Mouse (Mus musculus) midbrain, embryonic 12.5 days (tissue): ENCODE data around the gene Usp37. TPM values are rescaled to one million over a fixed set of nuclear protein-coding genes. Genes with fewer than 3 reads are reported as not detected.

ENCODE experiments used
- ATAC-seq: fragments of 200-750 bp; cut with Nextera tagmentation; 2 replicates; pipeline ENCODE4 v1.8.0; 2017; ENCODE audit warnings: low read depth, moderate TSS enrichment, moderate library complexity; ENCODE audit not compliant: low FRiP score
- H3K27ac ChIP-seq: fragments of 300-500 bp; sonication (generic); replicated peaks from 2 replicates; pipeline ENCODE4 v1.5.1; 2016; ENCODE audit warnings: mild to moderate bottlenecking
- H3K27me3 ChIP-seq: fragments of 300-500 bp; sonication (generic); 2 replicates; pipeline ENCODE4 v1.6.1; 2016; ENCODE audit warnings: mild to moderate bottlenecking
- H3K36me3 ChIP-seq: fragments of 300-500 bp; sonication (generic); 2 replicates; pipeline ENCODE4 v1.6.1; 2016
- H3K4me1 ChIP-seq: fragments of 300-500 bp; sonication (generic); 2 replicates; pipeline ENCODE4 v1.6.1; 2016
- H3K4me2 ChIP-seq: fragments of 300-500 bp; sonication (generic); replicated peaks from 2 replicates; pipeline ENCODE4 v1.6.1; 2016; ENCODE audit warnings: mild to moderate bottlenecking, moderate library complexity
- H3K4me3 ChIP-seq: fragments of 300-500 bp; sonication (generic); 2 replicates; pipeline ENCODE4 v1.5.1; 2016; ENCODE audit warnings: mild to moderate bottlenecking
- H3K9ac ChIP-seq: fragments of 300-500 bp; sonication (generic); replicated peaks from 2 replicates; pipeline ENCODE4 v1.6.1; 2016; ENCODE audit warnings: mild to moderate bottlenecking, moderate library complexity
- H3K9me3 ChIP-seq: fragments of 300-500 bp; sonication (generic); 2 replicates; pipeline ENCODE4 v1.6.1; 2016; ENCODE audit warnings: mild to moderate bottlenecking
- WGBS: fragments of 180-500 bp; shearing (Covaris S2); methylation state at CpG from one replicate; pipeline ENCODE4 v1.1.7; 2016; 5-methylcytosine and 5-hydroxymethylcytosine counted together
- polyA plus RNA-seq: library from polyadenylated mRNA; unstranded; fragments of >200 nt; fragmentation: Nextera tagmentation; extraction: Ambion mirVana; gene quantifications from 2 replicates; pipeline ENCODE4 v1.2.1, GENCODE M21; 2016

The Usp37 gene
- 42.1 and 44.2 TPM in 2 replicates for polyA plus RNA-seq

DNA sequence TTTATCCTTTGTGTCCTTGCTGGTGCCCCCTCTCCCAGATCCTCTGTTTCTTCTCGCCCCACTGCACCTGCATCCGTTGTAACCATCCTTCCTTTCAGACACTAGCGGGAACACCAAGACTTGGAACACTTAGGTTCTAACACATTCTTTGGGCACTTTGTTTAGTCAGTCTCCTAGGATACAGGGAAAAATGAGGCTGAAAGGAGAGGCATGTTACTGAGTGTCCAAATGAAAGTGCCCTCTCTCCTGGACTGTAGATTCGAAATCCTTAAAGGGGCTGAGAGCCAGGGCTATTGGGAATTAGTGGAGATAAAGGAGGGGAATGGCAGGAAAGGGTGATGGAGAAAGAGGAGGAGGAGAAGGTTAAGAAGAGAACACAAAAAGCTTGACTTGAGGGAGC is at the start of gene Usp37:
TSS of gene Usp37 (minus strand) at position 101 of the 400 bp plus-strand sequence.
- WGBS: 34% methylated on average over 4 of the region's 4 CpGs
- Histone ChIP-seq H3K27me3 (no peaks in the 10 kb centered on the region), H3K9me3 (no peaks in the 10 kb centered on the region), H3K4me3 (no peak within 1 kb of the TSS), H3K27ac (no peak within 1 kb of the TSS), H3K36me3 (no peaks in the 10 kb centered on the region), H3K9ac (no peak within 1 kb of the TSS), H3K4me2 (no peak within 1 kb of the TSS; the same call in 1 of the 2 replicates), H3K4me1 (peaks cover 10% of the 10 kb centered on the region)
- ATAC-seq: no peak

DNA sequence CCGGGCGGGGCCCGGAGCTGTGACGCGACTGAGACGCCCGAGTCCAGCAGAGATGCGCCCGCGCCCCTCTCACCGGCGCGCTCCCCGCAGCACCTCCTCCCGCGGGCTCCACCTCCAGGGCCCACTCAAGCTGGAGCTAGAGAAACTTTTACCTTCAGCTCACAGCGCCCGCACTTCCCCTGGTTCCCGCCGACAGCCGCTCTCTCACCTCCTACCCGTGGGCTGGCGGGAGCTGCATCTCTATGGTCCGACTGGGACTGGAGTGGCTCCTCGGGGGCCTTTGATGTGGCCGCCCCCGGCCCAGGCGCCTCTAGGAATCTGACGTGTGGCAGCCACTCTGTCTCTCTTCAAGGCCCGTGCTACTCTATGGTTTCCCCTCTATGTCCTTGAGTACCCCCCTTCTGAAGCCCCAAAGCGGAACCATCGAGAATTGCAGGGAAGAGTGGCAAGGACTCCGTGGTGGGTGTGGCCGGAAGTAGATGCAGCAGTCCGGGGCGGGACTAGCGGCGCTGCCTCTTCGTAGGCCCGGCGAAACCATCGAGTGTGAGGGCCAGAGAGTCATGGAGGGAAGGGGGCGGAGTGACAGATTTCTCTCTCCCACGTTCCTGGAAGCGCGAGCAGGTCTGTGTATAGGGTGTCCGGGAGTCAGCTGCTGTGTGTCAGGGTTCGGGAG is 43.8 kb upstream of the Usp37 start, which contains the start of the genes Zfp142 and Bcs1l:
TSS of gene Zfp142 (minus strand) at position 474 of the 673 bp plus-strand sequence.
TSS of gene Bcs1l (plus strand) at position 517 of the 673 bp plus-strand sequence.
- Histone ChIP-seq H3K9ac (peak within 1 kb of the TSS; percentile 83), H3K27ac (peak within 1 kb of the TSS; percentile 62), H3K4me1 (peaks cover 20% of the 10 kb centered on the region), H3K9me3 (no peaks in the 10 kb centered on the region), H3K4me3 (peak within 1 kb of the TSS; percentile 84), H3K36me3 (peaks cover 37% of the 10 kb centered on the region), H3K4me2 (peak within 1 kb of the TSS; percentile 92), H3K27me3 (no peaks in the 10 kb centered on the region)
- under 1% methylated on average over 46 of the region's 48 CpGs for WGBS
- peak; percentile 99 for ATAC-seq

DNA sequence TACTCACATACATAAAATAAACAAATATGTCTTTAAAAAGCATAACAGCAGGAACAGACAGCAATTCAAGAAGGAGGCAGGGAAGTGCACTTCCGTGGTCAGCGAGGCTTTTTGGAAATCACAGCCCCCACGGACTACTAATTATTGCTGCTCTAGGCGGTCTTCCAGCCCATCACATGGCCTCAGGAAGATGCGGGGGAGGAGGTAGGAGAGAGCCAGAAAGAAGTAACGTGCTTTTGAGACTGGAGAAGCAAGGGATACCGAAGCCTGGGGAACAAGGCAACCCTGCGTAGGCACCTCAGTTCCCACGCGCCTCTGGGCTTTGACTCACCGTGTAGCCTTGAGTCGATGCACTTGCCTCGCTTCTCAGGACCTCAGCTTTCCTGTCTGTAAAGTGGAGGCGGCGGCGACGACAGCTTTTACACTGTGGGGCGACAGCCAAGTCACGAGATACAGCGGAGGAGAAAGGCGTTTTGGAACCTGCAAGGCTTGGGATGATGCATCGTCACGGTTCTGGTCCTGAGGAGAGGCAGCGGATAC is 43.2 kb upstream of the Usp37 start:
- H3K27me3 ChIP-seq: no peaks in the 10 kb centered on the region
- H3K27ac ChIP-seq: peak overlapping the region; percentile 62
- peak overlapping the region; percentile 84 for H3K4me3 ChIP-seq
- H3K9ac ChIP-seq: peak overlapping the region; percentile 83
- no peak for ATAC-seq
- peak overlapping the region; percentile 92 for H3K4me2 ChIP-seq
- H3K36me3 ChIP-seq: peaks cover 34% of the 10 kb centered on the region
- under 1% methylated on average over 24 of the region's 24 CpGs for WGBS
- peaks cover 20% of the 10 kb centered on the region for H3K4me1 ChIP-seq
- H3K9me3 ChIP-seq: no peaks in the 10 kb centered on the region

DNA sequence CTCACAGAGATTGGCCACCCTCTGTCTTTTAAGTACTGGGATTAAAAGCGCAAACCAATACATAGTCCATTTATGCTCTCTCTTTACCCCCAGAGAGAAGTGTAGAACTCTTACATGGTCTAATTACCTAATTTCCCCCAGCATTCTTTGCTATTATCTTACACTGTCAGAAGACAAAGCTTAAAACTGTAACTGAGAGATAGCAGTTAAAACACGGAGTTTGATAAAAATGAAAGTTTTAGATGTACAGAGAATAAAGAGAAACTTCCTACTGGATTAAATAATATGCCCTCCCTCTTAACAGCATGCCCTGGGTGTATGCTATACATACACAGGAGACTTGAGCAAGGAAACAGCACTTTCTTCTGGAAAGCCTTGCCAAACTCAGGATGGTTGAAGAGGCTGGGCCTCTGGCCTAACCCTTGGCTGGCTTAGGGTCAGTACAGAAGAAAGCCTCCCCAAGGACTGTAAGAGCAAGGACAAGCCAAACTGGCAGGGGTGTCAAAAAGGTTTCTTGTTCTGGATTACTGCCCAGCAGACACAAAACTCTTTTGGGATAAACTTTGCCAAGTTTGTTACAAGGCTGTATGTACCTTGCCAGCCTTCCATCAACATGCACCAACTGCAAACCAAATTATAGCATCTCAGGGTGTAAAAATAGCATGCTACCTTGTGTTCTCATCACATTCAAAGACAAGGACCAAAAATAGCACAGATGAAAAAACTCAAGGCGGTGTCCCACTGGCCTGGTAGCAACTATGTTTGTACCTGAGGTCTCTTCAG is 40.7 kb upstream of the Usp37 start:
- Histone ChIP-seq H3K4me3 (no peak overlapping the region), H3K27me3 (no peaks in the 10 kb centered on the region), H3K36me3 (peaks cover 20% of the 10 kb centered on the region; the same call in 1 of the 2 replicates), H3K4me1 (peaks cover 20% of the 10 kb centered on the region), H3K27ac (no peak overlapping the region), H3K9me3 (no peaks in the 10 kb centered on the region), H3K4me2 (no peak overlapping the region), H3K9ac (no peak overlapping the region)
- WGBS: 90% methylated on average over 3 of the region's 3 CpGs
- no peak for ATAC-seq

DNA sequence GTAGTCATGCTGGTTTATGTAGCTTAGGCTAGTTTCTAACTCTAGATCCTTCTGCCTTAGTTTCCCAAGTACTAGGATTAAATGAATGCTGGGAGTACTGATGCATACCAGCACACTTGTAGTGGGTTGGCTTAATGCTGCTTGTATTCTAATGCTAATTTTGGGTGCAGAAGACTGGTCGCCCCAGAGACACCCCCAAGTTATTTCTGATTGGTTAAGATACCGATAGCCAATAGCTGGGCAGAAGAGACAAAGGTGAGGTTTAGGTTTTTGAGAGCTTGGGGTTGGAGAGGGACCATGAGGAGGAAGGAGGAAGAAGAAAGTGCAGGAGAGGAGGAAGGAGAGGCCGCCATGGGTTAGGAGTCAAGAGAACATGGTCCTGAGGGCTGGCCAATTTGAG is 38.5 kb upstream of the Usp37 start:
- H3K27me3 ChIP-seq: no peaks in the 10 kb centered on the region
- no peak overlapping the region for H3K4me2 ChIP-seq
- 75% methylated on average over 3 of the region's 3 CpGs for WGBS
- peaks cover 38% of the 10 kb centered on the region for H3K36me3 ChIP-seq
- no peak for ATAC-seq
- peaks cover 15% of the 10 kb centered on the region for H3K4me1 ChIP-seq
- H3K4me3 ChIP-seq: no peak overlapping the region
- no peak overlapping the region for H3K9ac ChIP-seq
- H3K9me3 ChIP-seq: no peaks in the 10 kb centered on the region
- H3K27ac ChIP-seq: no peak overlapping the region

DNA sequence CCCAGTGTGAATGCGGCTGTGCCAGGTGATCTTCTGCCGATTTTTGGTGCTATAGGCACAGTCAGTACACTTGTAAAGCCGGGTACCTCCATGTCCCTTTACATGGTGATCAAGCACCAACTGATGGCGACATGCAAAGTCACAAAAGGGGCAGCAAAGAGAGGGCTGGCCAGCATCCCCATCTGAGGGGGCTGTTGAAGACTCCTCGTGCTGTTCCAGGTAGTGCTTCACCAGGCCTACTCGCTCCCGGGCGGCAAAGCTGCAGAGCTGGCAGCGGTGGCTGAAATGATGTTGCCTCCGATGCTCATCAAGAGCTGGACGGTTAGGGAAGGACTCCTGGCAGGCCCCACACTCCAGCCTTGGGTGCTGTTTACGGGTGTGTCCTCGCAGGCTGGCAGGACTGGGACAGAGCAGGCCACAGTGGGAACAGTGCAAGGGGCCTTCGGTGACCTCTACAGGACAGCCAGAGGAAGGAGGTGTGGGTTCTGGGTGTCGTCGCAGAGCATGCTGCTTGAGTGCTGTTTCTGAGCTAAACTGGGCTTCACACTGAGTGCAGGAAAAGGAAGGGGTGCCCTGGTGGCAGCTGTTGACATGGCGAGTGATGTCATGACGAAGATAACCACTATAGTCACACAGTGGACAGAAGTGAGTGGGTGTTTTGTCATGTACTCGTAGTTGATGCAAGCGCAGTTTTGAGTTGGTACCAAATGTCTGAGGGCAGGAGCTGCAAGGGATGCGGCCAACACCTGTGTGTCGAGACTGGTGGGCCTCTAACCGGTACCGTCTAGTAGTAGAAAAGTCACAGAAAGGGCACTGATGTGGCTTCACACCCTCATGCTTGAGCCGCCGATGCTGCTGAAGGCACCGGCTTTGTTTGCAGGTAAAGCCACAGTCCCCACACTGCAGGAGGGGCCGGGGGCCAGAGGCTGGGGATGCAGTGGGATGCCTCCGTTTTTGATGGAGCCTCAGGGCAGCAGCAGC is 25.9 kb upstream of the Usp37 start:
- ATAC-seq: no peak
- H3K9ac ChIP-seq: no peak overlapping the region
- H3K27me3 ChIP-seq: no peaks in the 10 kb centered on the region
- no peak overlapping the region for H3K4me3 ChIP-seq
- no peak overlapping the region for H3K27ac ChIP-seq
- no peaks in the 10 kb centered on the region for H3K4me1 ChIP-seq
- 94% methylated on average over 29 of the region's 29 CpGs for WGBS
- H3K9me3 ChIP-seq: no peaks in the 10 kb centered on the region
- peaks cover 92% of the 10 kb centered on the region for H3K36me3 ChIP-seq
- H3K4me2 ChIP-seq: no peak overlapping the region

DNA sequence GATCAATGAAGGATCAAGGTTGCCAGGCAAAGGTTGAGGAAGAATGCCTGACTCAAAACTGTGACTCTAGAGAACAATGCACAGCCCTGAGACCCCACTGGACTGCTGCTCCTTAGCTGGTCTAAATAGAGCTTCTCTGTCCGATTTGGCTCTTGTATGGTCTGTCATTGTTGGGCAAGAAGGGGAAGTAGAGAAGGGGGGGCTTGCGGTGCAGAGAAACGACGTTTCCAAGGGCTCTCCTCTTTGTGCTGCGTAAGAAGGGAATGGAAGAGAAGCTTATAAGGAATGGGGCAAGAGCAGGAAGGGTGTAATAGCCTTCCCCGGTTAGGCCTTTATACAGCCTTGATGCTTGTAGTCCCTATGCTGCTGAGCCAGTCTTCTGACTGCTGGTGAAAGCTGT is 21.8 kb upstream of the Usp37 start:
- H3K27ac ChIP-seq: no peak overlapping the region
- no peak overlapping the region for H3K4me2 ChIP-seq
- no peaks in the 10 kb centered on the region for H3K9me3 ChIP-seq
- ATAC-seq: no peak
- H3K4me3 ChIP-seq: no peak overlapping the region
- H3K9ac ChIP-seq: no peak overlapping the region
- peaks cover 72% of the 10 kb centered on the region for H3K36me3 ChIP-seq
- H3K27me3 ChIP-seq: no peaks in the 10 kb centered on the region
- 55% methylated on average over 6 of the region's 6 CpGs for WGBS
- no peaks in the 10 kb centered on the region for H3K4me1 ChIP-seq

DNA sequence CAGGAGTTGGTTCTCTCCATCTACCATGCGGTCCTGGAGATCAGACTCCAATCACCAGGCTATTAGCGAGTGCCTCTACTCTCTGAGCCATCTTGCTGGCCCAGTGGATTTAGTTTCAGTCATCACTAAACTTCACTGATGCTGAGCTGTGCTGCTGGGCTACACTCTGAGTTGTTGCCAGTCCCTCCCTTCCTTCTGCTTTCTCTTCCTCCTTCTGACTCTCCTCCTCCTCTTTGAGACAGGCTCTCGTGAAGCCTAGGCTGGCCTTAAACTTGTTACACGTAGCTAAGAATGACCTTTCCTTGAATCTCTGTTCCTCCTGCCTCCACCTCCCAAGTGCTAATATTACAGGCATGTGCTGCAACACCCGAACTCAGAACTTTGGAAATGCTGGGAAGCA is 15.0 kb upstream of the Usp37 start:
- ATAC-seq: no peak
- Histone ChIP-seq H3K27me3 (no peaks in the 10 kb centered on the region), H3K4me3 (no peak overlapping the region), H3K36me3 (peaks cover 10% of the 10 kb centered on the region; the same call in 1 of the 2 replicates), H3K9ac (no peak overlapping the region), H3K27ac (no peak overlapping the region), H3K4me2 (no peak overlapping the region), H3K9me3 (no peaks in the 10 kb centered on the region), H3K4me1 (no peaks in the 10 kb centered on the region)
- 86% methylated on average over 5 of the region's 5 CpGs for WGBS

DNA sequence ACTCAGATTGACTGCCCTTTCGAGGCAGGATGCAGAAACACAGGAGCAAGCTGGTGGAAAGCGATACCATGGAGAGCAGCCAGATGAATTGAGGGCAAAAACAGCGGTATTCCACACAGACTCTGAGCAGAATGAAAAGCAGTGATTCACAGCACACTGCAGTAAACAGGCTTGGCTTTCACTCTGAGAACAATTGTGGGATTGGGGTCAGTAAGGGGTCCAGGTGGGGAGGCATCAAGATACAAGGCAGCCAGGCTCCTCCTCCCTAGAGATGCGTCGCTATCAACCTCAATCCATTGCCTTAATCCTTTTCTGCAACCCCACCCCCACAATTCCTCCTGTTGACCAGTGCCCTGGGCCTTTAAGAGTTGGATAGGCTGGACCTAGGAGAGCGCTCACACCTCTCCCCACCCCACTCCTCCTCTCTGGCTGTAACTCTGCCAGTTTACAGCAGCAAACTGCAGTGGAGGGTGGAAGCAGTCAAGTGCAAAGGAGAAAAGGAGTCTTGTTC is 1.6 kb downstream of the Usp37 start, which contains the start of gene Plcd4:
TSS of gene Plcd4 (plus strand) at position 438 of the 511 bp plus-strand sequence.
- 7% methylated on average over 6 of the region's 6 CpGs for WGBS
- H3K4me3 ChIP-seq: no peak within 1 kb of the TSS; the same call in 1 of the 2 replicates
- no peak for ATAC-seq
- H3K36me3 ChIP-seq: no peaks in the 10 kb centered on the region
- H3K4me2 ChIP-seq: peak within 1 kb of the TSS; percentile 30
- H3K9ac ChIP-seq: no peak within 1 kb of the TSS
- 0 out of 2 replicates have a peak within 1 kb of the TSS, but pooled peaks have one; percentile 17 for H3K27ac ChIP-seq
- H3K27me3 ChIP-seq: no peaks in the 10 kb centered on the region
- H3K9me3 ChIP-seq: no peaks in the 10 kb centered on the region
- peaks cover 10% of the 10 kb centered on the region for H3K4me1 ChIP-seq

DNA sequence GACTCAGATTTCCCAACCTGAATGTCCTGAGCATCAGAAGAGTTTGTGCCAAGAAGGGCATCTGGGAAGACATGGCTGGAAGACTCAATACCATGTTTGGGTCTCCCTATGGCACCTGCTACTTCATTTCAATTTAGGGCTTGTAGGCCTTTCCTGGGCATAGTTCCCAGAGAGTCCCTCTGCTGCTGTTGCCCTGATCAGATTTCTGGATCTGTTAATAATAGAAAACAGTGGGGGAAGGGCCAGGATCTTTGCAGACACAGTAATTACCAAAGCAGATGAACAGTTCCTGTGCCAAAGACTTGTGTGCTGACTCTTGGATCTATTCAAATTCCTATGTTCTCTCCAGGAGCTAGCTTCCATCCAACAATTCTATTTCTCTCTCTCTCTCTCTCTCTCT is 5.4 kb downstream of the Usp37 start:
- Histone ChIP-seq H3K4me2 (no peak overlapping the region), H3K36me3 (no peaks in the 10 kb centered on the region), H3K4me3 (no peak overlapping the region), H3K27ac (no peak overlapping the region), H3K9ac (no peak overlapping the region), H3K27me3 (no peaks in the 10 kb centered on the region), H3K4me1 (peaks cover 10% of the 10 kb centered on the region), H3K9me3 (no peaks in the 10 kb centered on the region)
- ATAC-seq: no peak

DNA sequence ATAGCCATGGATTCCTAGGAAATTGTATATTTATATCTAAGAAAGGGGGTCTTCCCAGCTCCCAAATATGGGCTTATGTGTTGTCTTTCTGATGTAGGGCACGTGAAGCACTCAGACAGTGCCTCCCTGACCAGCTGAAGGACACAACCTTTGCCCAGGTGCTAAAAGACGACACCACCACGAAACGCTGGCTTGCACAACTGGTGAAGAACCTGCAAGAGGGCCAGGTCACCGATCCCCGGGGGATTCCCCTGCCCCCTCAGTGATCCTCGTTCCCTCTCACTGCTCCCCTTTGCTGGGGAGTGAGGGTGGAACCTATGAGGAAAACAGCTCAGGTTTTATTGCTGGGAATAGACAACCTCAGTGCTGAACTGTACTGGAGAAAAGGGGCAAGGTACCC is 15.5 kb downstream of the Usp37 start:
- 93% methylated on average over 7 of the region's 7 CpGs for WGBS
- H3K4me1 ChIP-seq: no peaks in the 10 kb centered on the region
- no peak overlapping the region for H3K4me2 ChIP-seq
- H3K36me3 ChIP-seq: peaks cover 92% of the 10 kb centered on the region
- no peak overlapping the region for H3K4me3 ChIP-seq
- no peaks in the 10 kb centered on the region for H3K27me3 ChIP-seq
- no peaks in the 10 kb centered on the region for H3K9me3 ChIP-seq
- no peak for ATAC-seq
- no peak overlapping the region for H3K9ac ChIP-seq
- H3K27ac ChIP-seq: no peak overlapping the region
